11 mouse cellular contexts compared by ENCODE assay signal in the genomic region with DNA sequence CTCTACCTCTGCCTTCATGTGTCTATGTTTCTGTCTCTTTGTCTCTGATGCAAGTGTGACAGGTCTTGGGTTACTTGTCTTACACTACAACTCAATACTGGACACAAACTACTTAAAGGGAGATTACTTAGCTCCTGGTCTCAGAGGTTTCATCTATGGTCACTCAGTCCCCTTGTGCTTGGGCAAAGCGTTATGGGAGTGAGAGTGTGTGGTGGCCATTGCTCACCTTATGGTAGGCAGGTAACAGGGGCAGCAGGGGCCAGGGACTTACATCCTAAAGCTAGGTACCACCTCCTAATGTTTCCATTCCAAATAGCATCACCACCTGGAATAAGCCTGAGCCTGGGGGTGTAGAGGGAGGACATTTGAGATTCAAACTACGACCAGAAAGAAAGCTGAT. TPM values are rescaled to one million over a fixed set of nuclear protein-coding genes. Genes with fewer than 3 reads are reported as not detected.
DNase-seq lines count a peak whose midpoint lies in the region; ATAC-seq and TF ChIP-seq lines count a peak whose summit lies in the region.
"Had no signal": no experiment of that assay in that cellular context is flagged by ENCODE, and none has a peak within 500 bp of the region (broad histone marks: within the 10 kb centered on the region; RNA-seq: fewer than 3 reads in every experiment).

No protein-coding gene starts in this region.

- no peak for TF ChIP-seq CTCF in intestine, postnatal 0 days (IDR thresholded peaks at IDR 0.05; ENCODE audit: low read depth)
- no peak for TF ChIP-seq CTCF in stomach, postnatal 0 days (IDR thresholded peaks at IDR 0.05; ENCODE audit: low read depth)

- H3K4me3 ChIP-seq in forebrain, embryonic 10.5 days, result no peak overlapping the region
- H3K4me3 ChIP-seq in forebrain, embryonic 14.5 days (ENCODE audit: low read depth, low read length), result no peak overlapping the region
- no peak overlapping the region for H3K4me3 ChIP-seq in intestine, embryonic 15.5 days (replicated peaks)
- no peak overlapping the region for H3K4me3 ChIP-seq in intestine, postnatal 0 days (ENCODE audit: low read depth, low read length)
- peak overlapping the region; percentile 40 for H3K4me3 ChIP-seq in megakaryocyte, embryonic 14.5 days (replicated peaks)
- H3K4me3 ChIP-seq in stomach, postnatal 0 days (ENCODE audit: low read depth, low read length), result no peak overlapping the region
- H3K4me3 ChIP-seq in intestine, embryonic 16.5 days (ENCODE audit: low read length), result no peak overlapping the region
- H3K4me3 ChIP-seq: erythroblast, embryonic 14.5 days; neural tube, embryonic 15.5 days had no signal

- WGBS in forebrain, embryonic 10.5 days, result 73% methylated on average over 2 of the region's 2 CpGs
- WGBS in forebrain, embryonic 14.5 days, result 66% methylated on average over 2 of the region's 2 CpGs
- 80% methylated on average over 2 of the region's 2 CpGs for WGBS in intestine, embryonic 15.5 days
- WGBS in intestine, postnatal 0 days, result 75% methylated on average over 2 of the region's 2 CpGs
- 74% methylated on average over 2 of the region's 2 CpGs for WGBS in stomach, postnatal 0 days
- WGBS in intestine, embryonic 16.5 days, result 89% methylated on average over 2 of the region's 2 CpGs

- H3K4me2 ChIP-seq in forebrain, embryonic 14.5 days (ENCODE audit: low read length), result no peak overlapping the region
- H3K4me2 ChIP-seq in intestine, embryonic 15.5 days (replicated peaks), result no peak overlapping the region
- no peak overlapping the region for H3K4me2 ChIP-seq in intestine, postnatal 0 days (replicated peaks; ENCODE audit: low read depth)
- H3K4me2 ChIP-seq in stomach, postnatal 0 days (replicated peaks; ENCODE audit: low read depth), result no peak overlapping the region
- H3K4me2 ChIP-seq in intestine, embryonic 16.5 days (ENCODE audit: low read depth, low read length), result no peak overlapping the region
- H3K4me2 ChIP-seq: neural tube, embryonic 15.5 days had no signal

- no peaks in the 10 kb centered on the region for H3K36me3 ChIP-seq in forebrain, embryonic 10.5 days (replicated peaks)
- H3K36me3 ChIP-seq in forebrain, embryonic 14.5 days (ENCODE audit: control insufficient read depth, insufficient read depth, low read length), result no peaks in the 10 kb centered on the region
- H3K36me3 ChIP-seq in intestine, embryonic 15.5 days, result no peaks in the 10 kb centered on the region
- H3K36me3 ChIP-seq in intestine, postnatal 0 days (ENCODE audit: control insufficient read depth, insufficient read depth), result no peaks in the 10 kb centered on the region
- H3K36me3 ChIP-seq in megakaryocyte, embryonic 14.5 days (replicated peaks; ENCODE audit: low read length), result peaks cover 8% of the 10 kb centered on the region
- no peaks in the 10 kb centered on the region for H3K36me3 ChIP-seq in stomach, postnatal 0 days (ENCODE audit: control insufficient read depth, insufficient read depth, low read length)
- H3K36me3 ChIP-seq in intestine, embryonic 16.5 days (ENCODE audit: control insufficient read depth, insufficient read depth, low read length), result no peaks in the 10 kb centered on the region
- H3K36me3 ChIP-seq: neural tube, embryonic 15.5 days had no signal

- no peaks in the 10 kb centered on the region for H3K9me3 ChIP-seq in forebrain, embryonic 10.5 days
- no peaks in the 10 kb centered on the region for H3K9me3 ChIP-seq in forebrain, embryonic 14.5 days (replicated peaks; ENCODE audit: control insufficient read depth, low read length)
- H3K9me3 ChIP-seq in intestine, embryonic 15.5 days, result no peaks in the 10 kb centered on the region
- H3K9me3 ChIP-seq in intestine, postnatal 0 days (ENCODE audit: control insufficient read depth), result no peaks in the 10 kb centered on the region
- H3K9me3 ChIP-seq in megakaryocyte, embryonic 14.5 days, result no peaks in the 10 kb centered on the region
- H3K9me3 ChIP-seq in stomach, postnatal 0 days (ENCODE audit: control insufficient read depth, low read length), result no peaks in the 10 kb centered on the region
- H3K9me3 ChIP-seq in intestine, embryonic 16.5 days (ENCODE audit: control insufficient read depth, low read length), result no peaks in the 10 kb centered on the region
- H3K9me3 ChIP-seq: neural tube, embryonic 15.5 days had no signal

- H3K27ac ChIP-seq in forebrain, embryonic 10.5 days, result 0 out of 2 replicates have a peak overlapping the region, but pooled peaks have one; percentile 44
- H3K27ac ChIP-seq in forebrain, embryonic 14.5 days (ENCODE audit: low read depth, low read length), result no peak overlapping the region
- peak overlapping the region; percentile 7; the same call in 1 of the 2 replicates for H3K27ac ChIP-seq in intestine, embryonic 15.5 days
- no peak overlapping the region for H3K27ac ChIP-seq in intestine, postnatal 0 days (ENCODE audit: low read depth, low read length)
- peak overlapping the region; percentile 67 for H3K27ac ChIP-seq in stomach, postnatal 0 days (replicated peaks)
- no peak overlapping the region for H3K27ac ChIP-seq in intestine, embryonic 16.5 days (ENCODE audit: low read length)

- no peak for TF ChIP-seq EP300 in stomach, postnatal 0 days (optimal IDR thresholded peaks at IDR 0.05)

- H3K27me3 ChIP-seq in forebrain, embryonic 10.5 days (ENCODE audit: poor library complexity, severe bottlenecking), result no peaks in the 10 kb centered on the region; the same call in 1 of the 2 replicates
- no peaks in the 10 kb centered on the region for H3K27me3 ChIP-seq in forebrain, embryonic 14.5 days (replicated peaks; ENCODE audit: control insufficient read depth, insufficient read depth, low read length)
- no peaks in the 10 kb centered on the region for H3K27me3 ChIP-seq in intestine, embryonic 15.5 days (replicated peaks)
- H3K27me3 ChIP-seq in intestine, postnatal 0 days (replicated peaks; ENCODE audit: control insufficient read depth, insufficient read depth, low read length), result no peaks in the 10 kb centered on the region
- H3K27me3 ChIP-seq in megakaryocyte, embryonic 14.5 days (replicated peaks), result no peaks in the 10 kb centered on the region
- H3K27me3 ChIP-seq in stomach, postnatal 0 days (ENCODE audit: control insufficient read depth, insufficient read depth, low read length), result no peaks in the 10 kb centered on the region
- no peaks in the 10 kb centered on the region for H3K27me3 ChIP-seq in intestine, embryonic 16.5 days (replicated peaks; ENCODE audit: control insufficient read depth, insufficient read depth, low read length)
- H3K27me3 ChIP-seq: neural tube, embryonic 15.5 days had no signal

- H3K9ac ChIP-seq in forebrain, embryonic 14.5 days (ENCODE audit: low read length), result no peak overlapping the region
- no peak overlapping the region for H3K9ac ChIP-seq in intestine, embryonic 15.5 days
- H3K9ac ChIP-seq in intestine, postnatal 0 days (ENCODE audit: low read depth, low read length), result no peak overlapping the region
- H3K9ac ChIP-seq in stomach, postnatal 0 days (ENCODE audit: low read length), result no peak overlapping the region
- no peak overlapping the region for H3K9ac ChIP-seq in intestine, embryonic 16.5 days (ENCODE audit: low read depth, low read length)
- H3K9ac ChIP-seq: neural tube, embryonic 15.5 days had no signal

- peaks cover 41% of the 10 kb centered on the region for H3K4me1 ChIP-seq in forebrain, embryonic 10.5 days
- peaks cover 3% of the 10 kb centered on the region; the same call in 1 of the 2 replicates for H3K4me1 ChIP-seq in forebrain, embryonic 14.5 days (ENCODE audit: control insufficient read depth, insufficient read depth, low read length)
- peaks cover 33% of the 10 kb centered on the region for H3K4me1 ChIP-seq in intestine, embryonic 15.5 days (replicated peaks)
- H3K4me1 ChIP-seq in intestine, postnatal 0 days (replicated peaks; ENCODE audit: control insufficient read depth, insufficient read depth, low read length), result peaks cover 8% of the 10 kb centered on the region
- H3K4me1 ChIP-seq in megakaryocyte, embryonic 14.5 days, result peaks cover 97% of the 10 kb centered on the region
- H3K4me1 ChIP-seq in stomach, postnatal 0 days (replicated peaks; ENCODE audit: control insufficient read depth, insufficient read depth), result peaks cover 11% of the 10 kb centered on the region
- peaks cover 31% of the 10 kb centered on the region for H3K4me1 ChIP-seq in intestine, embryonic 16.5 days (ENCODE audit: control insufficient read depth, insufficient read depth, low read length)

- DNase-seq in forebrain, embryonic 10.5 days (ENCODE audit: extremely low spot score, low spot score), result no peak
- no peak for DNase-seq in forebrain, embryonic 14.5 days (ENCODE audit: low spot score)
- DNase-seq in stomach, postnatal 0 days (ENCODE audit: low spot score), result no peak
- DNase-seq: thymus, postnatal 25 days had no signal

- no peak for ATAC-seq in forebrain, embryonic 14.5 days
- no peak for ATAC-seq in intestine, embryonic 15.5 days
- no peak for ATAC-seq in intestine, postnatal 0 days
- ATAC-seq in megakaryocyte, adult 5-6 weeks (ENCODE audit: poor library complexity, severe bottlenecking), result no peak
- no peak for ATAC-seq in stomach, postnatal 0 days (ENCODE audit: low FRiP score, low TSS enrichment)
- no peak for ATAC-seq in intestine, embryonic 16.5 days

RNA-seq across cellular contexts. Expression of gene Col18a1, which starts 39.8 kb away (rescaled TPM):
- polyA plus RNA-seq in forebrain, embryonic 10.5 days (2016; fragmentation: Nextera tagmentation; extraction: Ambion mirVana), result 147 and 152 TPM in 2 replicates
- polyA plus RNA-seq in forebrain, embryonic 14.5 days (2014; fragmentation: Nextera tagmentation; extraction: Ambion mirVana), result 21.3 and 24.1 TPM in 2 replicates
- polyA plus RNA-seq in intestine, embryonic 15.5 days (2015; fragmentation: Nextera tagmentation; extraction: Ambion mirVana), result 59.5 and 59.7 TPM in 2 replicates
- polyA plus RNA-seq in intestine, postnatal 0 days (2015; fragmentation: Nextera tagmentation; extraction: Ambion mirVana), result 34.9 and 35.2 TPM in 2 replicates
- 946 and 2,951 TPM in 2 replicates for polyA plus RNA-seq in megakaryocyte, embryonic 14.5 days (2012; ENCODE audit: insufficient read depth, low replicate concordance)
- total RNA-seq in megakaryocyte, adult 5-6 weeks (2015), result 0.09 TPM in 1 of 2 replicates, not detected in the other
- not detected in 2 replicates for total RNA-seq in megakaryocyte, adult 5-6 weeks (2017)
- polyA plus RNA-seq in stomach, postnatal 0 days (2015; fragmentation: Nextera tagmentation; extraction: Ambion mirVana), result 26.3 and 26.6 TPM in 2 replicates
- polyA plus RNA-seq in intestine, embryonic 16.5 days (2015; fragmentation: Nextera tagmentation; extraction: Ambion mirVana), result 48.6 and 54.3 TPM in 2 replicates

RNA-seq across cellular contexts. Expression of gene Pofut2, which starts 52.9 kb away (rescaled TPM):
- 69.6 and 72.9 TPM in 2 replicates for polyA plus RNA-seq in forebrain, embryonic 10.5 days (2016; fragmentation: Nextera tagmentation; extraction: Ambion mirVana)
- 44.1 and 55.2 TPM in 2 replicates for polyA plus RNA-seq in forebrain, embryonic 14.5 days (2014; fragmentation: Nextera tagmentation; extraction: Ambion mirVana)
- 96.7 and 104 TPM in 2 replicates for polyA plus RNA-seq in intestine, embryonic 15.5 days (2015; fragmentation: Nextera tagmentation; extraction: Ambion mirVana)
- polyA plus RNA-seq in intestine, postnatal 0 days (2015; fragmentation: Nextera tagmentation; extraction: Ambion mirVana), result 40.4 and 42.2 TPM in 2 replicates
- polyA plus RNA-seq in megakaryocyte, embryonic 14.5 days (2012; ENCODE audit: insufficient read depth, low replicate concordance), result 78.3 and 80.8 TPM in 2 replicates
- total RNA-seq in megakaryocyte, adult 5-6 weeks (2015), result 16.2 and 17.2 TPM in 2 replicates
- total RNA-seq in megakaryocyte, adult 5-6 weeks (2017), result 11.0 and 19.2 TPM in 2 replicates
- polyA plus RNA-seq in stomach, postnatal 0 days (2015; fragmentation: Nextera tagmentation; extraction: Ambion mirVana), result 50.7 and 54.0 TPM in 2 replicates
- polyA plus RNA-seq in intestine, embryonic 16.5 days (2015; fragmentation: Nextera tagmentation; extraction: Ambion mirVana), result 101 and 108 TPM in 2 replicates

Comparison
In these comparisons a context has a peak if more than half of its experiments do, and no peak if none do; other contexts are left out.
1. H3K27ac ChIP-seq: peak in forebrain, embryonic 10.5 days (single experiment), intestine, embryonic 15.5 days (single experiment) and stomach, postnatal 0 days (single experiment); none in forebrain, embryonic 14.5 days (single experiment), intestine, postnatal 0 days (single experiment) and intestine, embryonic 16.5 days (single experiment).